Mouse (Mus musculus) embryonic fibroblast, embryonic 13.5 days (primary cell): ENCODE results near the gene Gm9817.

Source experiments
- CTCF ChIP-seq: IDR thresholded peaks from 2 replicates; pipeline ENCODE4 v1.5.1; 2011; ENCODE audit warnings: mild to moderate bottlenecking, control low read depth, low read length, moderate library complexity, borderline replicate concordance; ENCODE audit not compliant: insufficient read depth
- POLR2A ChIP-seq: IDR thresholded peaks from 2 replicates; pipeline ENCODE4 v1.6.1; 2011; ENCODE audit warnings: low read depth, mild to moderate bottlenecking, control low read depth, low read length, moderate library complexity

DNA sequence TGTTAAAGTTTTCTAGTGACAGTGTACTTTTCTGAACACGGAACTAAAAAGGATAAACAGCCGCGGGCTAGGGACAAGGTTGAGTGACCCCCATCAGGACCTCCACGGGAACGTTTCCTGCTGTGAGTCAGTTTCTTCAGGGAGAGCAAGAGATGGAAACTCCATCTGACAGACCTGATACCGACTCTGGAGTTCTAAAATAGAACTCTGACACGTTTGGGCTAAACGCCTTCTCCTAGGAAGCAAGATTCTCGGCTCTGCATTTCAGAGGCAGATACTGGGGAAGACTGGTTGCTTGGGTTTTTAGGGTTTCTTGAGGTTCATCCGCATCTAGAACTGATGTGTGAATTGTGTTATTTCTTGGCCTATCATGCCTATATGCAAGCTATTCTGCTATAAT is 47.2 kb upstream of the Gm9817 start:
- TF ChIP-seq CTCF (no peak), POLR2A (no peak)
